Mouse (Mus musculus) liver, embryonic 16.5 days (tissue): Measurements from ENCODE around the gene Dcaf1. TPM values are rescaled to one million over a fixed set of nuclear protein-coding genes. Genes with fewer than 3 reads are reported as not detected.
A peak's percentile ranks its signal among the peaks of the same experiment; 100 is the strongest.

Source experiments
- ATAC-seq: fragments of 200-750 bp; cut with Nextera tagmentation; 2 replicates; pipeline ENCODE4 v1.8.0; 2017; ENCODE audit warnings: low read depth, mild to moderate bottlenecking, moderate number of reproducible peaks, moderate library complexity
- H3K27ac ChIP-seq: fragments of 300-500 bp; sonication (generic); 2 replicates; pipeline ENCODE4 v1.5.1; 2014; ENCODE audit warnings: mild to moderate bottlenecking, low read length
- H3K27me3 ChIP-seq: fragments of 300-500 bp; sonication (generic); 2 replicates; pipeline ENCODE4 v1.6.1; 2014; ENCODE audit warnings: low read depth, low read length, mixed read lengths; ENCODE audit not compliant: control insufficient read depth, insufficient read depth
- H3K36me3 ChIP-seq: fragments of 300-500 bp; sonication (generic); 2 replicates; pipeline ENCODE4 v1.6.1; 2014; ENCODE audit warnings: mild to moderate bottlenecking; ENCODE audit not compliant: control insufficient read depth, insufficient read depth
- H3K4me1 ChIP-seq: fragments of 300-500 bp; sonication (generic); 2 replicates; pipeline ENCODE4 v1.6.1; 2014; ENCODE audit warnings: low read depth, low read length, mixed read lengths; ENCODE audit not compliant: control insufficient read depth
- H3K4me2 ChIP-seq: fragments of 300-500 bp; sonication (generic); 2 replicates; pipeline ENCODE4 v1.6.1; 2014; ENCODE audit warnings: low read depth, low read length, mixed read lengths
- H3K4me3 ChIP-seq: fragments of 300-500 bp; sonication (generic); 2 replicates; pipeline ENCODE4 v1.5.1; 2014; ENCODE audit warnings: low read depth, mild to moderate bottlenecking, low read length
- H3K9ac ChIP-seq: fragments of 300-500 bp; sonication (generic); 2 replicates; pipeline ENCODE4 v1.6.1; 2014; ENCODE audit warnings: low read depth, low read length
- H3K9me3 ChIP-seq: fragments of 300-500 bp; sonication (generic); replicated peaks from 2 replicates; pipeline ENCODE4 v1.6.1; 2016; ENCODE audit warnings: low read length; ENCODE audit not compliant: control insufficient read depth
- WGBS: fragments of 180-500 bp; shearing (Covaris S2); extraction: QIAGEN DNeasy Blood & Tissue Kit; methylation state at CpG from one replicate; pipeline ENCODE4 v1.1.7; 2014; ENCODE audit not compliant: insufficient replicate concordance; 5-methylcytosine and 5-hydroxymethylcytosine counted together
- polyA plus RNA-seq: library from polyadenylated mRNA; unstranded; fragments of >200 nt; fragmentation: Nextera tagmentation; extraction: Ambion mirVana; gene quantifications from 2 replicates; pipeline ENCODE4 v1.2.1, GENCODE M21; 2015

Gene Dcaf1
- polyA plus RNA-seq, 1 experiment from 2014 or later = 12.4 TPM

- Histone ChIP-seq H3K9ac (no peak overlapping the region), H3K27me3 (no peaks in the 10 kb centered on the region), H3K9me3 (no peaks in the 10 kb centered on the region), H3K4me3 (no peak overlapping the region), H3K27ac (no peak overlapping the region), H3K4me2 (no peak overlapping the region), H3K36me3 (no peaks in the 10 kb centered on the region), H3K4me1 (no peaks in the 10 kb centered on the region; the same call in 1 of the 2 replicates)
- no peak for ATAC-seq
- 39% methylated on average over 3 of the region's 3 CpGs for WGBS
Measured at GRCm38 (mm10) chr9:106908174-106908573, 86.5 kb downstream of the Dcaf1 start.

- Histone ChIP-seq H3K9me3 (no peaks in the 10 kb centered on the region), H3K36me3 (no peaks in the 10 kb centered on the region), H3K4me2 (no peak overlapping the region), H3K9ac (no peak overlapping the region), H3K27me3 (no peaks in the 10 kb centered on the region), H3K4me1 (no peaks in the 10 kb centered on the region; the same call in 1 of the 2 replicates), H3K4me3 (no peak overlapping the region), H3K27ac (no peak overlapping the region)
- peak; percentile 77 for ATAC-seq
- WGBS = 20% methylated on average over 5 of the region's 5 CpGs
Measured at GRCm38 (mm10) chr9:106908715-106909114, 87.0 kb downstream of the Dcaf1 start.

GRCm38 (mm10) chr9:106911624-106912023 is 90.0 kb downstream of the Dcaf1 start:
- H3K36me3 ChIP-seq = no peaks in the 10 kb centered on the region
- H3K4me3 ChIP-seq = no peak overlapping the region
- no peak overlapping the region for H3K27ac ChIP-seq
- H3K4me1 ChIP-seq = no peaks in the 10 kb centered on the region; the same call in 1 of the 2 replicates
- no peak for ATAC-seq
- 67% methylated on average over 1 of the region's 1 CpGs for WGBS
- no peak overlapping the region for H3K9ac ChIP-seq
- no peaks in the 10 kb centered on the region for H3K27me3 ChIP-seq
- no peaks in the 10 kb centered on the region for H3K9me3 ChIP-seq
- no peak overlapping the region for H3K4me2 ChIP-seq

- no peaks in the 10 kb centered on the region for H3K9me3 ChIP-seq
- no peak overlapping the region for H3K4me3 ChIP-seq
- H3K9ac ChIP-seq = no peak overlapping the region
- H3K4me1 ChIP-seq = no peaks in the 10 kb centered on the region; the same call in 1 of the 2 replicates
- ATAC-seq = no peak
- 9% methylated on average over 1 of the region's 1 CpGs for WGBS
- H3K27me3 ChIP-seq = no peaks in the 10 kb centered on the region
- no peak overlapping the region for H3K27ac ChIP-seq
- H3K4me2 ChIP-seq = no peak overlapping the region
- no peaks in the 10 kb centered on the region for H3K36me3 ChIP-seq
Measured at GRCm38 (mm10) chr9:106913759-106914158, 92.1 kb downstream of the Dcaf1 start.

- WGBS = 65% methylated on average over 6 of the region's 6 CpGs
- Histone ChIP-seq H3K4me3 (no peak overlapping the region), H3K4me1 (no peaks in the 10 kb centered on the region)
Measured at GRCm38 (mm10) chr9:106914878-106915277, 93.2 kb downstream of the Dcaf1 start.

More at GRCm38 (mm10) chr9:106914878-106915277, 93.2 kb downstream of the Dcaf1 start:
- no peak for ATAC-seq
- Histone ChIP-seq H3K9me3 (no peaks in the 10 kb centered on the region), H3K4me2 (no peak overlapping the region), H3K27ac (no peak overlapping the region), H3K9ac (no peak overlapping the region), H3K27me3 (no peaks in the 10 kb centered on the region), H3K36me3 (no peaks in the 10 kb centered on the region)

Other genes with a start within 250 kb of the Dcaf1 start
- not detected in 2 replicates for gene Iqcf6, start 195.3 kb upstream of the Dcaf1 start, polyA plus RNA-seq
- not detected in 2 replicates for gene Grm2, start 165.8 kb upstream of the Dcaf1 start, polyA plus RNA-seq
- gene Tex264, start 135.9 kb upstream of the Dcaf1 start, polyA plus RNA-seq = 15.4 and 17.8 TPM in 2 replicates
- gene Rad54l2, start 32.7 kb upstream of the Dcaf1 start, polyA plus RNA-seq = 1.5 TPM in 2 replicates
- gene Rbm15b, start 65.6 kb downstream of the Dcaf1 start, polyA plus RNA-seq = 1.5 and 1.6 TPM in 2 replicates
- 140 and 150 TPM in 2 replicates for gene Manf, start 70.1 kb downstream of the Dcaf1 start, polyA plus RNA-seq